Mouse (Mus musculus) frontal cortex, adult 2 months (tissue): Measurements from ENCODE around the gene Spata13. TPM values are rescaled to one million over a fixed set of nuclear protein-coding genes. Genes with fewer than 3 reads are reported as not detected.

Experiments
- DNase-seq, 2 experiments: peaks; one replicate each; pipeline ENCODE4 v3.0.0; 2022; ENCODE audit warnings: low spot score in 1 of 2; ENCODE audit errors: extremely low spot score in 1 of 2
- polyA plus RNA-seq: library from polyadenylated mRNA; depleted of rRNA; stranded (reverse); fragments of >200 nt; gene quantifications from 2 replicates; pipeline ENCODE4 v1.2.3, GENCODE M21; 2012

The Spata13 gene
- polyA plus RNA-seq, 1 experiment = 9.5 TPM

DNA sequence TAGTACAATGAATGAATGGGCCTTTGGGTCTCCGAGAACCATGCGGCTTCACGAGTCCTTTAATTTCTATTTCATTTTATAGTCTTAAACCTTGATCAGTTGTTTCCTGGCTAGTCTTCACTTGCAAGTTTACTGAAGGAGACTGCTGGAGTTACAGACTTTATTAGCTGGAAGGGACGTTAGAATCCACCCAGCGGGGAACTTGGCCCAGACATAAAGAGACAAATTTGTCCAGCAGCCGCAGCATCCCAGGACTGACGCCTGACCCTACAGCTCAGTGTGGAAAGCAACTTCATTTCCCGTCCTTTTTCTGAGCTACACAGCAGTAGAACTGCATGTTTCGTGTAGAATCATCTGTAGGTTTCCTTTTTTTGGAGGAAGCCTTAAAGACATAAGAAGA, 3.2 kb downstream of the Spata13 start:
- no peak for DNase-seq

DNA sequence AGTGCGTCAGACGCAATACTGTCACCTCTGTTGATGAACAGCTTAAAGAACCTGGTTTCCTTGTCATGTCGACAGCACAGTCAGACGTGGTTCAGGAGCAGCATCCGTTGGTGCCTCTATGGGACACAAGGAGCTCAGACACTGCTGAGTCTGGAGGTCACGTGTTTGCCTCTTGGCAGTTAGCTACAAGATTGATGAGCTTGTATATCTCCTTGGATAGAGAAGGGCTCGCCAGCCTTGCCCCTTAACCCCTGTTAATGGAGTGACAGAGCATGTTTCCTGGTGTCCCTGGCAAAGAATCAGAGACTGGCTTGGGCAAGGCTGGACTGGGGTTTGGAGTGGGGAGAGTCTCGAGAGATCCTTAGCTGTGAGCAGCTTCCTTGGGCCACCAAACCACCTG, 4.4 kb downstream of the Spata13 start:
- DNase-seq = no peak

DNA sequence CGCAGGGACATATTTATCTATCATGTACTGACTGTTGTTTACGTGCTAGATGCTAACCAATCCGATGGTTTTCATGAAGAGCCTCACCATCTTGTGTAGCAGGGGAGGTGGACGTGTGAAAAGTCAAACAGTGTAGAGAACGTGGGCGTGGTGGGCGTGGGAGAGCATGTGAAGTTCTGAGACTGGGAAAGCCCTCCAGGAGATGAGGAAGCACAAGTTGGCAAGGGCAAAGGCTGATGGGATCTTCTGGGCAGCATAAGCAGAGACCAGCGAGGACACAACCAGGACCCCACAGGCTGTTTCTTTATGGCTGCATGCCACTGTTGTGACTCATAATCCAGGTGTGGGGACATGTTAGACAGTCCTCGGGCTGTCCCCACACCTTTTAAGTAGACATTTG, 5.4 kb downstream of the Spata13 start:
- DNase-seq = no peak

DNA sequence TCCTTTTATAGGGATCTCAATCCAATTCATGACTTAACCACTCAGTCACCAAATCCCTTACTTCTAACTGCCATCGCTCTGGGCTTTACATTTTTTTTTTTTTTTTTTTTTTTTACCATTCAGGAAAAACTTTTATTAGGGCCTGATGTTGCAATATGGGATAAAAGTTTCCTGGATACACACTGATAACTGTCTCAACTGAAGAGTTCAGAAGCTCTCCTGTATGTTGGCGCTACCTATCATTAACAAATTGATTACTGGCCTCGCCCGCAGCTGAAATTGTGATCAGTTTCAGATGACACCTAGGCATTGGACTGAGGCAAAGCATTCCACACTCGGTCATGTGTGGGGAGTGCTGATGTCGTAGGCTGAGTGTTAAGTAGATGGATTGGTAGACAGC, 7.3 kb downstream of the Spata13 start:
- DNase-seq = no peak

DNA sequence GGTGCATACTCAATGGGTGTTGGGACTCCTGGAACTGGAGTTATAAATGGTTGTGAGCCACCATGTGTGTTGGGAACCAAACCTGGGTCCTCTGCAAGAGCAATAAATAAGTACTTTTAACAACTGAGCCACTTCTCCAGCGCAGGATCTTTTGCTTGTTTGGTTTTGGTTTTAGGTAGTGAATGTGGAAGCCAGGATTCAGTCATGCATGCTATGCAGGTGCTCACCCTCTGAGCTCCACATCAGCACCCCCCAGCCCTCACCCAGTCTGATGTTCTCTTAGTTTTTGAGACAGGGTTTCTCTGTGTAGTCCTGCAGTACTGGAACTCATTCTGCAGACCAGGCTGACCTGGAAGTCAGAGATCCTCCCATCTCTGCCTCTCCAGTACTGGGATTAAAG, 8.3 kb downstream of the Spata13 start:
- no peak for DNase-seq

DNA sequence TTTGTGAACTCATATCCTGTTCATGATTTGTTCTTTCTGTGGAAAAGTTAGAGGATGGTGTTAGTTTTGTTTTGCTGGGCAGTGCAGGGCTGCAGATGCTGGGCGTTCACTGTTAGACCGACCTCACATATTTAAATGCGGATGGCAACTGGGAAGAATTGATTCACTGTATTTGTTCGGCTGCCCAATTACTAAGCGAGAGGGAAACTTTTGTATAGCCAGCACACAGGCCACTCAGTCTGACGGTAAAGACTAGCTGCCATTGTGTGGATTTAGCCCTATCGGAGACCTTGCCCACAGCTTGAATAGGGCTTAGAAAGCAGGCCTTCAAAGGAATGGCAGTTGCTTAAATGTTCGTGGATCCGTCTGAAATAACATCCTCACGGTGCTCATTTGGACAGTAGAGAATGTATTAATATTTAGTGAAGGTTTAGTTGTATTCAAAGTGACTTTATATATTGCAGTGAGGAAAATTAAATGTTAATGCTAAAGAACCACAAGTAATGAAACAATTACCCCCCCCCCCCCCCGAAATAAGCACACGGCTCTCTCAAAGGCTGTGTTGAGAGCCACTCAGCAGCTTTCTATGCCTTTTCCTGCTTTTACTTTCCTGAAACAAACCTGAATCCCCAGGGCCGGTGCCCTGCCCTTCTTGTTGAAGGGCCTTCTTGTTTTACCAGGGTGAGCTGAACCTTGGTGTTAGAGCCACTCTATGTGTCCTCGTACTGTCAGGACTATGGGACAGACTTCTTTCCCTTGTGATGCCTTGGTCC, 9.5 kb downstream of the Spata13 start:
- no peak for DNase-seq

DNA sequence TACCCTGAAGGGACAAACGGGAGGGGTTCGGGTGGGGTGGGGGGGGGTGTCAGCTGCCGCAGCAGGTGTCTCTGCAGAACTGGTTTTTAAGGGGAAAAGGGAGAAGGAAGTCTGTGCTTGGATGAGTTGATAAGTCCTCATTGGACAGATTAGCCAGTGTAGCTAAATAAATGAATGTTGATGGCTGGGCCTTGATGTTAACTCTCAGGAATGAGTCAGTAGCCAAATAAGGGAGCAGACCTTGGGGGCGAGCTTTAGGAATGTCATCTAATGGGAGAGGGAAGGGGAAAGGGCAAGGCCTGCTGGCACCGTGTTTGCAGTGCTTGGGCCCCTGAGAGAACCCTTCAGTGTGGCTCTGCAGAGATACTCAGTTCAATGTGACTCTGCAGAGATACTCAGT, 12.6 kb downstream of the Spata13 start:
- no peak for DNase-seq

DNA sequence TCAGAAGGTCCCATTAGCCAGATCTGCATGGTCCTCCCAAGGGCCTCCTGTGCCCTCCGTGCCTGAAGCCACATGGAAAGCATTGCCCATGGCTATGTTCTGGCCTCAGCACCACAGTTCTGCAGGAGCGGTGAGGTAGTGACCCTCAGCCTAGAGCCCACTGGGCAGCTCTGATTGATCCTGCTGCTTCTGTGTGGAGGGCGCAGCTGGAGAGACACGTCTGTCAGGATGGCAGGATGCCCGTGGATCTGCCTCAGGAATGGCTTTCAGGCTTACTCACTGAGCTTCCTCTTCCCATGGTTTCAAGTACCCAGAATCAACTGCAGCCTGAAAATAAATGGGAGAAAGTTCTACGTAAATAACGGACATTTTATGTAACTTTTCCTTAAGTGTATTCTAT, 14.1 kb downstream of the Spata13 start:
- DNase-seq = no peak

DNA sequence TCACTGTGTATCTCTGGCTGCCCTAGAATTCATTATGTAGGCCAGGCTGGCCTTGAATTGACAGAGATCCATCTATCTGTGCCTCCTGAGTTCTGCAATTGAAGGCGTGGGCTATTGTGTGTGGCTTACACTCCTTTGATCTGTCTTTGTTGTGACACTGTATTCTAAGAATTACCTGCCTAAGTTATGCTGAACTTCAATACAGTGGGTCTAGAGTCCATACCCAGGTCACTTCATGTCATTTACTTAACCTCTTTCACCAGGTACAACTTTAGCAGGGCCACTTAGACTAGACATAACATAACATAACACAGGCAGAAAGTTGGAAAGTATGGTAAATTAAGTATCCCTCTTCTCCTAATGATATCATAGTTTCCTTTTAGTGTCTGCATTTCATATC, 15.2 kb downstream of the Spata13 start:
- no peak for DNase-seq

DNA sequence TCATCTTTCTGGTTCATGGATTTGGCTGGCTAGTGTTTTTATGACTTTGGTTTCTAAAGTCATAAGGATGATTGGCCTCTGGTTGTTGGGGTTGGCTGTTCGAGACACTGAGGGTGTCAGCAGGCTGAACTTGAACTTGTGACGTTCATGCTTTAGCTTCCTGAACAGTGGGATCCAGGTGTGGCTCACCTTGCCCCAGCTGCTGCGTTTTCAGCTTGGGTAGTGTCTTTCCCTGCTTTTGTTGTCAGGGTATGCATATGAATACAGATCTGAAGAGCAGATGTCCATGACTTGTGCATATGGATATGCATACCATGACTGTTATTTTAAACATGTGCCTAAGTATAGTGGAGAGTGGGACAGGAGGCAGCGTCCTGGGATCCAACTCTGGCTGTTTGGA, 19.4 kb downstream of the Spata13 start:
- DNase-seq = no peak

DNA sequence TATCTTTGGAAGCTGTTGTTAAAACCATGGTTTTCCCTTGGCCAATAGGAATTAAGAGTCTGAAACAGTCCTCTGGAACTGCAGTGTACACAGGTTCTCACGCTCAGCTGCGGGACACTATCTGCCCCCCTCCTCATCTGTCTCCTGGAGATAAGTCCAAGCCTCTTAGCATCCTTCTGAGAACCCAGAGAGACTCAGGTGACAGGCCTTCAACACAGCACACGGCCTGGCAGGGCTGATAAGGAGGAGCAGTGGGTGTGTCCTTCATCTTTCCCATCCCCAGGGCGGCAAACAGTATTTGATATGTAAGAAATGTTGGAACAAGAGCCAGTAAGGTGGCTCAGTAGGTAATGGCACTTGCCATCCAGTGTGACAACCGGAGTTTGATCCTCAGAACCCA, 20.2 kb downstream of the Spata13 start:
- DNase-seq = no peak

DNA sequence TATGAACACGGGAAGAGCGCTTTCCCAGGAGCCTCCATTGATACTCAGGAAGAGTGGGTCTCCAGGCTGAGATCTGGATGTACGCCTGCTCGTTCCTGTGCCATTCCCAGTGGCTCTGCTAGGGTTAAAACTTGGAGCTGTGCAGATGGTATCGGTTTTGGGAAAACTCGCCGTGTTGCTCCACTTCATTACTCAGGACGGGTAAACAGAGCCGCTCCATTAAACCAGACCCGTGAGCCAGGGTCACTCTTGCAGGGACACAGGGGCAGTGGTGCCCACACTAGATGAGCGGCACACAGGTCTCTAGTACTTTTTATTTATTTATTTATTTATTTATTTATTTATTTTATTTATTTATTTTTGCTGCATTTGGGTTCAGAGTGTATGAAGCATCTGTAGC, 20.9 kb downstream of the Spata13 start:
- no peak for DNase-seq

DNA sequence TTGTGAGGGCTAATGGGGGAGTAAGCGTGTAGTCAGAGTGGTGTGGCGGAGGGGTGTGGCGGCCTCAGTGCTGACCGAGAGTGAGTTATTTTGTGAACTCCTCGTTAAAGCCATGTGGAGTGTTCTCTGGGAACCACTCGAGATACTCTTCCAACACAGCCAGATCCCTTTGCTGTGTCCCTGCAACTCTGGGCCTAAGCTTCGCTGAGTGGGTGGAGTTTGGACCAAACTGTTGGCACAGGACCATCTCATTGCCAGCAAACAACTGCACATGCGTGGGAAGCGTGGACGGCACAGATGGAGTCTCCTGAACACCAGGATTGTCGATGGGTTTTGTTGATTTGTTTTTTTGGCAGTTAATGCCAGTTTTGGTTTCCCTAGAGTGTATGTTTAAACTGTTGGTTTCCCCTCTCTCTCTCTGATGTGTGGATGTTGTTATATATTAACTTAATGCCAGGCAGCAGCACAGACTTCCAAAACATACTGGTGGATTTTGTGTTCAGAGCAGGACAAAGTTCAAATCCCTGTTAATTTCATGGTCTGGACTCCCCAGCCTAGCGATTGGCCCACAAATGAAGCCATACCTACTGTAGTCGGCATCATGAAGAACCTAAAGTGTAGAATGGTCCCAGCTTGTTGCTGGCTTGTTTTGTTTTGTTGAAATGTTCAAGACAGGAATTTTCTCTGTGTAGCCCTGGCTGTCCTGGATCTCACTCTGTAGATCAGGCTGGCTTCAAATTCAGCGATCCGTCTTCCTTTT, 22.3 kb downstream of the Spata13 start:
- peak; percentile 69 to 84 for DNase-seq

DNA sequence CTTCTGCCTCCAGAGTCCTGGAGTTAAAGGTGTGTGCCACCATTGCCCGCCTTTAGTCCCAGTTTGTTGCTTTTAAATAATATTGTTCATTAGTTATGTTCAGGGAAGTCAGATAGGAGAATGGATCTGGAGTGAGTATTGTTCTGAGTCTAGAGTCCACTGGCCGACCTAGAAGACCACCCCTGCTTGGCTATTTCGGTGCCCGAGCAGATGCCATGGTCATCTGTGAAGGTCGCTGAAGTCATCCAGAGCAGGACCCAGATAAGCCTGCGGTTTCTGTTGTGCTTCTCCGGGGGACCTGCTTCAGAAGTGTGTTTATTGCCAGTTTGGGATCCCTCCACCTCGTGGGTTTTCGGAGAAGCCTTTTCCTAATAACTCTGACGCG, 22.9 kb downstream of the Spata13 start:
- DNase-seq = no peak

DNA sequence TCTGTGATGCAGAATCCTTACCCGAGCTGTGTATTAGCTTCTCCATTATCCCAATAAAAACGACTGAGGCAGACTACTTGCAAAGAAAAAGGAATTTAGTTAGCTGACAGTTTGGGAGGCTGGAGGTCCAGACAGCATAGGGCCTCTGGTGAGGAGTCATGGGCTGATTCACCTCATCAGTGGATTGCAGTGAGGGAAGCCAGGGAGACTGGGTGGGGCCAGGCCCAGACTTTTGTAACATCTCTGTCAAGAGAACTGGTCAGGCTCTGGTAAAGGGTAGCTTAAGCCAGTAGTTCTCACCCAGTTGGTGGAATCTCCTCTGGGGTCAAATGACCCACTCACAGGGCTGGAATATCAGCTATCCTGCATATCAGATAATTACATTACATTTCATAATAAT, 24.1 kb downstream of the Spata13 start:
- no peak for DNase-seq

DNA sequence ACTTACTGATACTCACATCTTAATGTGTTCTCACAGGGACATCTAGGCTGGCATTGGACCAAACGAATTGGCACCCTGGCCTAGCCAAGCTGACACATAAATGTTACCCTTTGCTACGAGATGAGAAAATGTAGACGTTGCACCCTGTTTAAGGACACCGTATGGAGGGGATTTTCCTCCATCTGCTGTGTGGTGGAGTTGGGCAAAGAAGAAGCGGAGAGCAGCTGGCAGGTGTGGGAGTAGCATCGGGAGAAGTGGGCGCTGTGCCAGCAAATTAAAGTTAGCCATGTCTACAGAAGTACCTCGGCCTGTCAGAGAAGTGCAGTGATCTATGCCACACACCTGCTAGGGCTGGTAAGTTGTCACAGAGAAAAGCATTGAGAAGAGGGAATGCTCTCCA, 25.7 kb downstream of the Spata13 start:
- peak; percentile 62 to 89 for DNase-seq

DNA sequence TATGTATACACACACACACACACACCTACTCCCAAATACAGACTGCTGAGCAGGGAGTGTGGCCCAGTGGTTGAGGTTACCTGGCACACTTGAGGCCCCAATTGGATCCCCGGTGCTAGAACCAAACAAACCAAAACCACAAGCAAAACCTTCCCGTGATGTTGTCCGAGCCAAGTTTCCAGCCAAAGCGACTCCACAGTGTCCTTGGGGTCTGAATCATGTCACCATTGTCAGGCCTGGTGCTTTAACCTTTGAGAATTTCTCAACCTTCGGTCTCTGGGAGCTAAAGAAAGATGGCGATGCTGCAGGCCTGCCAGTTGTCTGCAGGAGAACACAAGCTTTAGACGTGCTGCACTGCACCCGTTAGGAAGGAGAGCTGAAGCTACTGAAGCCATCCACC, 26.8 kb downstream of the Spata13 start:
- no peak for DNase-seq

DNA sequence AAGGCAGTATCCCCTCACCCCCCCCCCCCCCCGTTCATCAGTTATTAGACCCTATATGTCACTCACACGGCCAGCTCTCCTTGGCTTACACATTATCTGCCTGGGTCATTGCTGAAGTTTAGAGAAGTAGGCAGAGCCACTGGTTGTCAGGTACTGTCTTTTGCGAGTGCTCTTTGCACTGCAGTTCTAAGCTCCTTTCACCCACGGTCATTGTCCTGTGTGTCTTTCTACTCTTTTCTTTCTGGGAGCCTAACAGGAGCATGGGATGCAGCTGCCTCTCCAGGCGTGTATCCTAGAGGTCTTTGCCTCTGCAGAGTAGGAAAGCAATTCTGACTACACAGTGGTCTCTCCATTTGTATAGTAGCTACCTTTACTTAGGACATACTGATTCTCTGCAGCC, 27.5 kb downstream of the Spata13 start:
- no peak for DNase-seq

DNA sequence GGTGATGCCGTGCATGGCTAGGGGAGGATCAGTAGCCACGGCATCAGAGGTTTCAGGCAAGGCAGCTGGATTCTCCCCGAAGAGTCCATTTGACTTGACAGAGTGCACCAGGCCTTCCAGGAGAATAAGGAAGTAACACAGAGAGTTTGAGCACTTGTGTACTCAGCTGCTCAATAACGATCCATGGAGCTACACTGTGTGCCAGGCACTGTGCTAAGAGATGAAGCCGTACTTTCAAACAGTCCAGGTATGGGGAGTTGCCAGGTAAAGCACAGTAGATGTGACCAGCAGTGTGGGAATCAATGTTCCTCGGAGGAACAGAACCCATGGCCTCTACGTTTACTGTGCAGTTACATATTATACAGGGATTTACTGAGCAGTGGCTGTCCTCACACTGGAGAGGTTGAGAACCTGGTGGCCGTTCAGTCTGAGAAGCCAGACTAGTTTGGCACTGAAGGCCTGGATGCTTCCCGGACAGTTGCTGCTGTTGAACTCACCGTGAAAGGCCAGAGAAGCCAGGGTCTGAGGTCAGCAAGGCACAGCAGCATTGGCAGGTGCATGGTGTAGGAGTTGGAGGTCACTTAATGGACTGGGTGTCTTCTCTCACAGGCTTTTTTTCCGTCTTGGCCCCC, 29.6 kb downstream of the Spata13 start:
- DNase-seq = no peak

DNA sequence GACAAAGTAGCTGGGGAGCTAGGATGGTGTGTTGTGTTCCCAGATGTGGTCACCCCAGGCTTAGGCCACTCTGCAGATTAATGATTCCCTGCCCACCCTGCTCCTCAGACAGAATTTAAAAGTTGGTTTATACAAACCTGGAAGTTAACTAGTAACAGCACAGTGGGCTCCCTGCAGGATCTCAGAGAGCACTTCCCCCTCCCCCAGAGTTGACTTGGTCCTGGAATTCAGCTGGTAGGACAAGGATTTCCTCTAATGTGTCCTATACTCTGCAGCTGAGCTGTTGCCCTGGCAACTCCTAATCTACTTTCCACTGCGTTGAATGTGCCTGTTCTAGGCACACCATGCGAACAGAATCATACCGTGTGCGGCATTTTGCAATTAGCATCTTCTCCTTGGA, 30.8 kb downstream of the Spata13 start:
- no peak for DNase-seq

DNA sequence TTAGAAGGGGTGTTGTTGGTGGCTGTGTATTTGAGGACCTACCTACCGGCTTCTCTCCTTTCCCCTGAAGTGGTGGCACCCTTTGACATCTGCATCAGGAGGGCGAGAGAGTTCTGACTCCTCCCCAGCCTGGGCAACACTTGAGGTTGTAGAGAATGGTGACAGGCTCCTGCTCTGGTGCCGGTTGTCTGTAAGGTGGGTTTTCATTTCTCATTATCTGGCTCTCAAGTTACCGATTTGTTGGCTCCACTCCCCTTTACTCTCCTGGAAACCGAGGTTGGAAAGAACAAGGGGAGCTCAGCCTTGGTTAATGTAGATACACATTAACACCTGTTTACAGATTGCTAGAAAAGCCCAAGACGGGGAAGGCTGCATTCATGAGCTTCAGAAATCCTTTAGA, 31.5 kb downstream of the Spata13 start:
- DNase-seq = no peak

DNA sequence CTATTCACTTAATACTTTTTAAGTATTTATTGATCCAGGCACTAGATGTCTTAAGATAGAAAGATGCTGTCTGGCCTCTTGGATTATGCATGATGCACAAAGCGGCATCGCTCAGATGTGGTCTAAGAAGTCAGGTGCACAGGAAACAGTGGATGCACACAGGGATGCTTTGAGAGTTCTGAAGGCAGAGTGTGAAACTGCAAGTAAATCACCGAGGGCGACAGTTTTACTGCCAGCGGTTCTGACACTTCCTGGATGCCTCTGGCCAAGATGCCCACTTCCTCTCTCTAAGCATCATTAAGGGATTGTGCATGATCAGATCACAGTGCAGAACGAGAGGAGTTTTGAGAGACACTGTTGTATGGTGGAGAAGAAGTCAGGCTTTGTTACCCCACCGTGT, 32.5 kb downstream of the Spata13 start:
- no peak for DNase-seq
